Mouse (Mus musculus) kidney, postnatal 4 days (tissue): Measurements from ENCODE around the gene Olfr738.

Source experiments
- DNase-seq, 2 experiments: peaks; one replicate each; pipeline ENCODE4 v3.0.0; 2021; ENCODE audit warnings: mixed read lengths in 2 of 2

Olfr738 gene

DNA sequence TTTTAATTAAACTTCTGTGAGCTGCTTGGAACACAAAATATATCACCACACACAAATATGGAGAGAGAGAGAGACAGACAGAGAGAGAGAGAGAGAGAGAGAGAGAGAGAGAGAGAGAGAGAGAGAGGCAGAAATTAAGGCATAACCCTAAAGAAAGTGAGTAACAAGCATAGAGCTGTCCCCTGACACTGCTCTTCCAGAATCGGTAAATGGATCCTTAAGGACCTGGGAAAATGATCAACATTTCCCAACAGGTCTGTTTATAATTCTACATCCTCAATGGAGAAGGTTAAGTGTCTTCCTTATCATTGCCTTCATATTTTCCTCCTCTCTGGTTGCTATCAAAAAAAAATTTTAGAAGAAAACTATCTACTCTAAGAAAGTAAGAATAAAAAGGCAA lies at the start of gene Olfr738:
Gene Olfr738 (plus strand): TSS at position 301 of the 400 bp plus-strand sequence.
- DNase-seq, result no peak

DNA sequence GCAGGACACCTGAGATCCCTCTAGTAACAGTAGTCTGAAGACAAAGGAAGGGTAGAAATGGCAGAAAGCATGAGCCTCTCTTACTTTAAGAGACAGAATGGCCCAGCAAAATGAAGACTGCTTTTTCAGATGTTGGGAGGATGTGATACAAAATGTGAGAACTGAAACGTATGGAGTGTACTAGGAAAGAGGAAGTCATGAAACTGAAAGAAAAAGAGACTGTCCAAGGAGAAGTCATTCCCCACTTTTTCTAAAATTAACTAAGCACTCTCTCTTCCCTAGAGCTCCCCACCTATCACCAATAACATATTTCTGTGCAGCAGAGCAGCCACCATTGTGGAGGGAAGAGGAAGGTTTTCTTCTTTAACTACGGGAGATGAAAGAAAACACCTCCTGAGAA lies 49.8 kb upstream of the Olfr738 start, which contains the start of gene Tlr11:
Gene Tlr11 (plus strand): TSS at position 322 of the 400 bp plus-strand sequence.
- DNase-seq, result no peak

DNA sequence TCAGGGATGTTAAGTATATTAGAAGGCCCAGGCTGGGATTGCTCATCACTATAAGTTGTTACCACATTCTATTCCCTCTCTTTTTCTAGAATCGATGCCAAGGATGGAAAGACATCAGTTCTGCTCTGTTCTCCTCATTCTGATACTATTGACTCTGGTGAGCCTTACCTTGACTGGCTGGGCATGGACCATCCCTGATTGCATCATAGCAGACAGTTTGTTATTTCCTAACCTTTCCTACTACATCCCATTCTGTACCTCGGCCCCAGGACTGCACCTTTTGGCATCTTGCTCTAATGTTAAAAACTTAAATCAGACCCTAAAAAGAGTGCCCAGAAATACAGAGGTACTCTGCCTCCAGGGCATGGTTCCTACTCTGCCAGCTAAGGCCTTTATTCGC lies 46.9 kb upstream of the Olfr738 start:
- DNase-seq, result no peak

DNA sequence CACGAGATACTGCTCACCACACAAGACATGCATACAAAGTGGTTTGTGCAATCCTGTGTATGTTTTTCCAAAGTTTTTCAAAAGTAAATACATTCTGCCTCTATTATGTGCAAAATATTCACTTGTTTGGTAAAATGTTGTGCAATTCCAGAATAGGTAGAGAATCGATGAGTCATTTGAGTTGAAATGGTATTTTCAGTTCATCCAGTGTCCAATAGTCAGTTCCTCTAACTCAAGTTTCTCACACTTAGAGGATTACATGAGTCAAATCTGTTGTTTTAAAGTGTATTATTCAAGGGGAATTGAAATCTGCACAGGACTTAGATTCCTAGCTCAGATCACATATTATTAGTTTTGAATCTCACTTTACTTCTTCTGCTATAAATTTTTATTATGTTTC lies 43.8 kb upstream of the Olfr738 start:
- no peak for DNase-seq

DNA sequence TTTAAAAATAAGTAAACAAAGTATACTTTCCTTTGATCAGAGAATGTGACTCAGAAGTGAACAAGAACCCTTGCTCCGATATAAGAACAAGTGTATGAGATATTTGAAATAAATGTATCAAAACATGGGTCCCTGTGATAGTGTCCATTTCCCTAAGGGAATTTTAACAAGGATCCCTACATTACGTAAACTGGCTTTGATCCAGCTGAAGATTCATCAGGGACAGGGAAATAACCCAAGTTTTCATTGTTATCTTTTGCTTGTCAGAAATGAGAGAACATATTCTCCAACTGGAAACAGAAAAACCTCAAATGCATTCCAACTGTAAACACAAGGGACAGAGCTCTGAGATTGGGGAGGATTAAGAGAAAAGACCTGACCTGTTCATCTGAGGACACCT lies 26.5 kb upstream of the Olfr738 start, which contains the start of gene Olfr736:
Gene Olfr736 (plus strand): TSS at position 301 of the 400 bp plus-strand sequence.
- no peak for DNase-seq

DNA sequence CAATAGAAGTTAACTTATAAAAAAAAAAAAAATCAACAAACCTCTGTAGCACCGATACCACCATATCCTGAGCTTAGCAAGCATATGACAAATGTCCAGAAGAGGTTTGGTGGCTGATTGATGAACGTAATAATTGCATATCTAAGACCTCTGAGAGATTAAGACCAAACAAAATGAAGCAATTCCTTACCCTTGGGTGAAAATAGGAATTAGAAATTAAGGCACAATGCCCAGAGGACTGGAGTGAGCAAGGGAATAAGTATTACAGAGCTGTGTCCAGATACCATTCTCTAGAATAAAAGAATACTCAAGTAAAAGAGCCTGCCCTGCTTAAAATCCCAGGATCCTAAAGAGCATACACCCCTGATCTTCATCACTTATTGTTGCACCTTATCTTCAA lies 11.0 kb downstream of the Olfr738 start, which contains the start of gene Olfr739:
Gene Olfr739 (plus strand): TSS at position 301 of the 400 bp plus-strand sequence.
- no peak for DNase-seq

DNA sequence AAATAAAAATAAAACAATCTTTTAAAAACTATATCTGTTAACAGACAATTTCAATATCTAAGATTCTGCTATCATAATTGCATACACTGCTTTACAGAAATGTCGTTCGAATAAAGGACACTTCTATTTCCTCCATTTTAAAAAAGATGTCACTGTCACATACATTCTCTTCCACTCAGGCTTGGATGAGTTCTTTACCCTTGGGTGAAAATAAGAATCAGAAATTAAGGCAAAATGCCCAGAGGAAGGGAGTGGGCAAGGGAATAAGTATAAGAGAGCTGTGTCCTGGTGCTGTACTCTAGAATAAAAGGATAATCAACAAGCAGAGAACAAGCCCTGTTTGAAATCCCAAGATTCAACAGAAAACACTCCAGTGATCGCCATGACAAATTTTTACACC lies 37.9 kb downstream of the Olfr738 start, which contains the start of gene Olfr740:
Gene Olfr740 (plus strand): TSS at position 301 of the 400 bp plus-strand sequence.
- no peak for DNase-seq
